Mouse (Mus musculus) Patski (cell line): ENCODE results near the gene Slc9a8. TPM values are rescaled to one million over a fixed set of nuclear protein-coding genes. Genes with fewer than 3 reads are reported as not detected.

Source experiments
- ATAC-seq: fragments of 100-300 bp; one replicate; pipeline ENCODE4 v1.8.0; 2021
- CTCF ChIA-PET: fragments of 350-600 bp; sonication (Branson Sonifier 250); formaldehyde crosslinking; loops from one replicate; lab custom pipeline; 2022; ENCODE audit warnings: inconsistent platforms; lab: Charles Lee
- POLR2A ChIA-PET: fragments of 350-600 bp; sonication (Branson Sonifier 250); formaldehyde crosslinking; loops from one replicate; lab custom pipeline; 2022; ENCODE audit warnings: antibody characterized with exemption, inconsistent platforms; lab: Charles Lee
- DNase-seq: peaks from one replicate; pipeline ENCODE4 v3.0.0-alpha.2; 2011; ENCODE audit warnings: low read depth, low spot score
- H3K27me3 ChIP-seq: fragments of 371-371 bp; one replicate; pipeline ENCODE4 v1.5.1; 2021
- CTCF ChIP-seq: fragments of 100-300 bp; IDR thresholded peaks from one replicate; pipeline ENCODE4 v1.5.1; 2021
- in situ Hi-C: fragments of 300-500 bp; cut with MboI; formaldehyde crosslinking; loops from 3 replicates; pipeline ENCODE4 v1.11.1; 2018; ENCODE audit warnings: low pct_unique_long_range_greater_than_20kb, mixed read lengths
- polyA plus RNA-seq: library from polyadenylated mRNA; unstranded; gene quantifications from one replicate; pipeline ENCODE4 v1.2.3, GENCODE M21; 2021

Slc9a8 gene
- polyA plus RNA-seq, 1 experiment from 2014 or later: 23.6 TPM

GRCm38 (mm10) chr2:167407296-167407929 is 14.1 kb upstream of the Slc9a8 start:
- ATAC-seq (no peak), DNase-seq (no peak)
- TF ChIP-seq CTCF: no peak
- in situ Hi-C loops: no loop called here
- H3K27me3 ChIP-seq: no peaks in the 10 kb centered on the region
- POLR2A ChIA-PET: no interaction called here
- CTCF ChIA-PET: no interaction called here

GRCm38 (mm10) chr2:167414461-167414860 is 7.1 kb upstream of the Slc9a8 start:
- ChIA-PET CTCF (no interaction called here), POLR2A (no interaction called here)
- no peaks in the 10 kb centered on the region for H3K27me3 ChIP-seq
- no peak for ATAC-seq
- no peak for DNase-seq
- no peak for TF ChIP-seq CTCF
- in situ Hi-C loops: no loop called here

DNA sequence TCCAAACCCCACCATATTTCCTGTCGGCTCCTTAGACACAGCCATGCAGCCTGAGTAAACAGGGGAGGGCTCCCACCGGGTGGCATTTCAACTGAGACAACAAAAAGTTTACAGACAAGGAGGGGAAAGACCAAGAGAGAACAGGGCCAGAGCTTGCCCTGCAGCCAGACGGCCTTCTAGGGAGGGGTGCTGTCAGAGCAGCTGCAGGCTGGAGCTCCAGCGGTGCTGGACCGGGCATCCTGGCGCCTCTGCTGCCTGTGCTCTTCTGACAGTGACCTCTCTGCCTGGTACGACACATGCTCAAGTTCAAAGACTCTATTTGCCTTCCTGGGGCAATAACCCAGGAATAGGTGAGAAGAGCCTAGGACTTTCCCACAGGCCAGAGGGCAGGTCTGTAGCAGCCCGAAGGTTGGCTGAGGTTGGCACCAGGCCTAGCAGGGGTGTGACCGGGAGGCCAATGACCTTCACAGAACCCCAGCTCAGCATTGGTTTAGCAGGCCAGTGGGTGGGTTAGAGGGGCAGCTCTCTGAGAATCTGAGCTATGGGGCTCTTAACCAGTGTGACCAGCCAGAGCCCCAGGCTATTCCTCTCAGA is 5.4 kb upstream of the Slc9a8 start:
- ChIA-PET POLR2A (no interaction called here), CTCF (interaction anchor here (1.0 to 5.6 kb wide), 4 partner anchors 35 to 136 kb away, joined by 3 to 55 read pairs (median 7); no protein-coding TSS in a partner anchor)
- DNase-seq (no peak), ATAC-seq (peak; percentile 27)
- TF ChIP-seq CTCF: no peak
- no peaks in the 10 kb centered on the region for H3K27me3 ChIP-seq
- in situ Hi-C loops: no loop called here

DNA sequence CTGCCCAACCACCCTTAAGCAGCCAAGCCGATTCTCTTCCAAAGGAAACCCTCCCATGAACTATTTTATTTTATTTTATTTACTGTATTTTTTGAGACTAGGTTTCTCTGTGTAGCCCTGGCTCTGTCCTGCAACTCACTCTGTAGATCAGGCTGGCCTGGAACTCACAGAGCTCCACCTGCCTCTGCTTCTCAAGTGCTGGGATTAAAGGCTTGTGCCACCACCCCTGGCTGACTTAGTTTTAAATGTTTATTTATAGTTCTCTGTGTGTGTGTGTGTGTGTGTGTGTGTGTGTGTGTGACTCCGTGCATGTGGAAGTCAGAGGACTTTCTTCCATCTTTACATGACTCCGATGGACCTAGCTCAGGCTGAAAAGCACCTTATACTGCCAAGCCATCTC is 4.5 kb upstream of the Slc9a8 start:
- no peak for TF ChIP-seq CTCF
- CTCF ChIA-PET: interaction anchor here (0.7 to 5.6 kb wide), 7 partner anchors 25 to 137 kb away, joined by 3 to 55 read pairs (median 4); no protein-coding TSS in a partner anchor
- H3K27me3 ChIP-seq: no peaks in the 10 kb centered on the region
- ATAC-seq (no peak), DNase-seq (no peak)
- POLR2A ChIA-PET: no interaction called here
- in situ Hi-C loops: no loop called here

GRCm38 (mm10) chr2:167417694-167418093 is 3.8 kb upstream of the Slc9a8 start:
- ATAC-seq: no peak

DNA sequence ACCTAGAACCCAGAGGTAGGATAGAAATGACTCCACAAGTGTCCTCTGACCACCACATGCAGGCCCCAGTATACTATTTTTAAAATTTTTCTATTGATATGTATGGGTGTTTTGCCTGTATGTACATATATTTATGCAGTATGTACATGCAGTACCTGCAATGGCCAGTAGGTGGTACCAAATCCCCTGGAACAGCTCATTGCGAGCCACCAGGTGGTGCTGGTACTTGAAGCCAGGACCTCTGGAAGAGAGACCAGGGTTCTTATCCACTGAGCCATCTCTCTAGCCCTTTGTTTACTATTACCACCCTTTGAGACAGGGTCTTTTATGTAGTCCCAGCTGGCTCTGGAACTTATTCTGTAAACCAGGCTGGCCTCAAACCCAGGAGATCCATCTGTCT is 2.3 kb upstream of the Slc9a8 start:
- no peak for TF ChIP-seq CTCF
- POLR2A ChIA-PET: no interaction called here
- DNase-seq (no peak), ATAC-seq (no peak)
- CTCF ChIA-PET: interaction anchor here (0.8 to 5.6 kb wide), 5 partner anchors 20 to 200 kb away, joined by 3 to 55 read pairs (median 5); no protein-coding TSS in a partner anchor
- in situ Hi-C loops: no loop called here
- H3K27me3 ChIP-seq: no peaks in the 10 kb centered on the region

More at GRCm38 (mm10) chr2:167417694-167418093, 3.8 kb upstream of the Slc9a8 start:
- TF ChIP-seq CTCF: no peak
- DNase-seq: no peak
- CTCF ChIA-PET: interaction anchor here (0.7 to 5.6 kb wide), 12 partner anchors 25 to 195 kb away, joined by 3 to 55 read pairs (median 3); no protein-coding TSS in a partner anchor
- in situ Hi-C loops: no loop called here
- POLR2A ChIA-PET: interaction anchor here (1.1 kb wide), 1 partner anchor 70 kb away, joined by 3 read pairs; no protein-coding TSS in a partner anchor
- no peaks in the 10 kb centered on the region for H3K27me3 ChIP-seq

DNA sequence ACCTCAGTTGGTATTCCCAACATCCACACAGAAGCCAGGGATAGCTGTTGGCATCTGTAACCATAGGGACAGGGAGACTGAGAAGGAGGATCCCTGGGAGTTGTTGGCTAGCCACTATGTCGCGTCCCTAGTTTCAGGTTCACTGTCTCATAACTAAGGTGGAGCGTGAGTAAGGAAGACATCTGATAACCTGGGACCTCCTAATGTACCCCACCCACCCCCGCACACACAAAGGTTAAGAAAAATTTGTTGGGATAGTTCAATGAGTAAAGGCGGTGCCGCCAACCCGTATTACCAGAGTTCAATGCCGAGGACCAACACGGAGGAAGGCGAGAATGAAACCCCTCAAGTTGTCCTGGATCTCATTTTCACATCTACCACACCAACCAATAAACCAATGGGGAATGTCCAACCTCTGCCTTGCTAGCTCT is 686 bp upstream of the Slc9a8 start:
- CTCF ChIA-PET: interaction anchor here (5.6 kb wide), 1 partner anchor 141 kb away, joined by 55 read pairs; no protein-coding TSS in a partner anchor
- TF ChIP-seq CTCF: no peak
- POLR2A ChIA-PET: interaction anchor here (0.6 to 1.4 kb wide), 6 partner anchors 31 to 198 kb away, joined by 3 to 6 read pairs (median 4); no protein-coding TSS in a partner anchor
- ATAC-seq (no peak), DNase-seq (no peak)
- in situ Hi-C loops: loop anchor here (5.0 kb wide), 4 partner anchors 74 to 354 kb away; partner anchors contain the start of gene B4galt5
- no peaks in the 10 kb centered on the region for H3K27me3 ChIP-seq

GRCm38 (mm10) chr2:167422150-167422470 is 598 bp downstream of the Slc9a8 start:
- DNase-seq (no peak), ATAC-seq (no peak)
- no peaks in the 10 kb centered on the region for H3K27me3 ChIP-seq
- POLR2A ChIA-PET: interaction anchor here (0.8 kb wide), 1 partner anchor 192 kb away, joined by 4 read pairs; no protein-coding TSS in a partner anchor
- no peak for TF ChIP-seq CTCF
- in situ Hi-C loops: loop anchor here (5.0 kb wide), 4 partner anchors 75 to 355 kb away; partner anchors contain the start of gene B4galt5
- CTCF ChIA-PET: no interaction called here

GRCm38 (mm10) chr2:167423031-167423611 is 1.6 kb downstream of the Slc9a8 start:
- DNase-seq: no peak
- no peak for TF ChIP-seq CTCF
- ATAC-seq: no peak
- in situ Hi-C loops: loop anchor here (5.0 kb wide), 4 partner anchors 76 to 356 kb away; partner anchors contain the start of gene B4galt5
- ChIA-PET POLR2A (no interaction called here), CTCF (interaction anchor here (0.9 to 1.7 kb wide), 2 partner anchors 12 to 18 kb away, joined by 3 read pairs; no protein-coding TSS in a partner anchor)
- no peaks in the 10 kb centered on the region for H3K27me3 ChIP-seq

DNA sequence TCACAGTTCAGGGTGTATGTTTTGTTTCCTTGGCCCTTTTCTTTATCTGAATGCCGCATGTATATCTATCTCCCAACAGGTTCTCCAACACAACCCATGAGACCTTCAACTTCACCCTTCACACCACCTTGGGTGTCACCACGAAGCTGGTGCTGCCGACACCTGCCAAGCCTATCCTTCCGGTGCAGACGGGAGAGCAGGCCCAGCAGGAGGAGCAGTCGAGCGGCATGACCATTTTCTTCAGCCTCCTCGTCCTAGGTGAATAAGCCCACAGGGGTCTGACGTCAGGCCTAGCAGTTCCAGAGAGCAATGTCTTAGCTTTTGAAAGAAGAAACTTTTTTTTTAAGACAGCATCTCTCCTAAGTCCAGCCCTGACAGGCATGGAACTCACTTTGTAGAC is 2.5 kb downstream of the Slc9a8 start:
- TF ChIP-seq CTCF: no peak
- H3K27me3 ChIP-seq: no peaks in the 10 kb centered on the region
- ATAC-seq: no peak
- POLR2A ChIA-PET: no interaction called here
- CTCF ChIA-PET: interaction anchor here (1.7 kb wide), 1 partner anchor 17 kb away, joined by 3 read pairs; no protein-coding TSS in a partner anchor
- in situ Hi-C loops: loop anchor here (5.0 kb wide), 4 partner anchors 77 to 357 kb away; partner anchors contain the start of gene B4galt5
- no peak for DNase-seq
